Mouse (Mus musculus) neural tube, embryonic 12.5 days (tissue): ENCODE measurements at regions not wholly inside any gene's neighbourhood (a gene's known extent, or its start where the extent isn't known, plus 50 kb on each side); places are given as distances from the start of the nearest gene placed in this dataset.

Experiments used
- ATAC-seq: fragments of 200-750 bp; cut with Nextera tagmentation; 2 replicates; pipeline ENCODE4 v1.8.0; 2017; ENCODE audit warnings: low read depth, mild to moderate bottlenecking, moderate TSS enrichment, moderate library complexity; ENCODE audit not compliant: low FRiP score
- H3K27ac ChIP-seq: fragments of 300-500 bp; sonication (generic); 2 replicates; pipeline ENCODE4 v1.5.1; 2016
- H3K27me3 ChIP-seq: fragments of 300-500 bp; sonication (generic); replicated peaks from 2 replicates; pipeline ENCODE4 v1.6.1; 2016; ENCODE audit warnings: mild to moderate bottlenecking
- H3K36me3 ChIP-seq: fragments of 300-500 bp; sonication (generic); 2 replicates; pipeline ENCODE4 v1.6.1; 2016; ENCODE audit warnings: mild to moderate bottlenecking
- H3K4me1 ChIP-seq: fragments of 300-500 bp; sonication (generic); 2 replicates; pipeline ENCODE4 v1.6.1; 2016
- H3K4me2 ChIP-seq: fragments of 300-500 bp; sonication (generic); replicated peaks from 2 replicates; pipeline ENCODE4 v1.6.1; 2016; ENCODE audit warnings: mild to moderate bottlenecking
- H3K4me3 ChIP-seq: fragments of 300-500 bp; sonication (generic); 2 replicates; pipeline ENCODE4 v1.5.1; 2016
- H3K9ac ChIP-seq: fragments of 300-500 bp; sonication (generic); 2 replicates; pipeline ENCODE4 v1.6.1; 2016; ENCODE audit warnings: mild to moderate bottlenecking
- H3K9me3 ChIP-seq: fragments of 300-500 bp; sonication (generic); 2 replicates; pipeline ENCODE4 v1.6.1; 2016; ENCODE audit warnings: mild to moderate bottlenecking
- WGBS: fragments of 180-500 bp; shearing (Covaris S2); methylation state at CpG from one replicate; pipeline ENCODE4 v1.1.7; 2016; 5-methylcytosine and 5-hydroxymethylcytosine counted together

DNA sequence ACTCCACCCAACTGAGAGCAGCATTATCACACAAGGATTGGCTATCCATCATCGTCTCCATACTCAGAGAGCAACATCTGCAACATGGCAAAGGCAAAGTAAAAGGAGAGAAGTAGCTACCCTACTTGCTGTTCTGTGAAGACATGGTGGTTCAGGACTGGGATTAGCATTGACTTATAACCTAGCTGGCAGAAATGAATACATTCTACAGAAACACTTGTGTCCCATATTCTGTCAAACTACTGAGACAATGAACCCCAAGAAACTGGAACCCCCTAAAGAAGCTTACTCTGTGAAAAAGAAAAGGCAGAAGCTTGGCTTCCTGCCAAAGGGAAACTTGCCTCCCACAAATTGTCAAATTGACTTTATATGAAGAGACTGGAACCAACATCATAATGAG is 446.1 kb upstream of the Castor2 start:
- Histone ChIP-seq H3K4me2 (no peak overlapping the region), H3K27me3 (no peaks in the 10 kb centered on the region), H3K4me3 (no peak overlapping the region), H3K9me3 (no peaks in the 10 kb centered on the region; the same call in 1 of the 2 replicates), H3K27ac (no peak overlapping the region), H3K9ac (no peak overlapping the region), H3K36me3 (no peaks in the 10 kb centered on the region), H3K4me1 (no peaks in the 10 kb centered on the region)
- 88% methylated on average over 1 of the region's 1 CpGs for WGBS
- no peak for ATAC-seq

DNA sequence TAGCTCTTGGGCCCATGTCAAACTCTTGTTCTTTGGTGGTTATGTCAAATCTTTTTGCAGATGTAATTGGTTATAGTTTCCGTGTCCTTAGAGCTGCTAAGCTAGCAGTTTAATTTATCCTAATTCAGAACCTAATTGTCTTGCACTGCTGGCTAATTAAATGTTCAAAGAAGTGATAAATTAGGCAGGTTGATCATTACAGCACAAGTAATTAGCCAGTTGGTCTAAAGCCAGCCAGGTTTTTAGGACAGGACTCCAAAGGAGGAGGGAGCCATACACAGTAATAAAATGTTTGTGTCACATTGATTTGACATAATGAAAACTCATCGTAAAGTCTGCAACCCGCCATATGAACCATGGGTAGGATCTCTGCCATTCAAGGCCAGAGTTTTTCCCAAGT is 449.3 kb upstream of the Castor2 start:
- ATAC-seq, result no peak
- Histone ChIP-seq H3K4me3 (no peak overlapping the region), H3K4me1 (no peaks in the 10 kb centered on the region), H3K27ac (no peak overlapping the region), H3K27me3 (no peaks in the 10 kb centered on the region), H3K4me2 (no peak overlapping the region), H3K36me3 (no peaks in the 10 kb centered on the region), H3K9me3 (no peaks in the 10 kb centered on the region; the same call in 1 of the 2 replicates), H3K9ac (no peak overlapping the region)
- WGBS, result 68% methylated on average over 3 of the region's 3 CpGs

DNA sequence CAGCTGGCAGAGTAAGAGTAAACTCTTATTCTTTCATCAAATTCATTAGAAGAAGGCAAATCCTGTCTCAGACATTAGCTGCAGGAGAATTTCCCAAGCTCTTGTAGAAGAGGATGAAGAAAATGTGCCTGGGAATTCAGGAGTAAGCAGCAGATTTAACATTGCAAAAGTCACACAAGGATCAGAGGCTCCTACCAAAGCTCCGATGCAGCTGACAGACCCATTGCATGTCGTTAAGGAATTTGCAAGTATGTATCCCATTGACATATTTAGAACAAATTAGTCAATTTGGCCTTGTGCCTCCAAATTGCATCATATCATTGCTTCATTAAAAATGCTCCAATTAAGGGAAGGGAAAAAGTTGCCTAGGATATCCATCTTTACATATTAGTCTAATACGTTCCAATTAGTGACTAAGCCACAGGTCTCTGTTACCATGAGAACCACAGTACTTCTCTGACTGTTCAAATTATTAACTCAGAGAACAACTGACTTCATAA is 453.8 kb upstream of the Castor2 start:
- H3K4me1 ChIP-seq, result no peaks in the 10 kb centered on the region
- no peaks in the 10 kb centered on the region for H3K36me3 ChIP-seq
- WGBS, result 90% methylated on average over 3 of the region's 3 CpGs
- no peak for ATAC-seq
- no peak overlapping the region for H3K27ac ChIP-seq
- H3K4me3 ChIP-seq, result no peak overlapping the region
- no peak overlapping the region for H3K4me2 ChIP-seq
- no peaks in the 10 kb centered on the region for H3K27me3 ChIP-seq
- H3K9me3 ChIP-seq, result no peaks in the 10 kb centered on the region; the same call in 1 of the 2 replicates
- no peak overlapping the region for H3K9ac ChIP-seq

DNA sequence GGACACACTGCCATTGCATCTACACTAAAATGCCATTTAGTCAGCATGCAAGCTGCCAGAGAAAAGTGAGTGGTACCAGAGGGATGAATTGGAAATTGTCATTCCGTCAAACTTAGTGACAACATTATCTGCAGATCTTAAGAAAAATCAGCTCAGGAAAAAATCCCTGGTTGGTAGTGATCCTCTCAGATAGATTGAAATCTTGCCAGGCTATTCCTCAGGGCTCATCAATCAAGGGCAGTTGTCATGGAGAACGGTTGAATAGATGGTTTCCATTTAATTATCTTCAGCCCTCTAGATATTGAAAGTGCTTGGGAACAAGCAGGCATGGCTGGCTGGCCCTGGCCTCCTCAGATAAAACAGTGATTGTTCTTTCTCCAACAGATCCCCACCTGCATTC is 456.2 kb upstream of the Castor2 start:
- WGBS, result 63% methylated on average over 2 of the region's 2 CpGs
- H3K27ac ChIP-seq, result no peak overlapping the region
- H3K4me3 ChIP-seq, result no peak overlapping the region
- no peaks in the 10 kb centered on the region for H3K27me3 ChIP-seq
- H3K4me2 ChIP-seq, result no peak overlapping the region
- H3K4me1 ChIP-seq, result no peaks in the 10 kb centered on the region
- H3K36me3 ChIP-seq, result no peaks in the 10 kb centered on the region
- no peaks in the 10 kb centered on the region for H3K9me3 ChIP-seq
- no peak overlapping the region for H3K9ac ChIP-seq
- no peak for ATAC-seq

DNA sequence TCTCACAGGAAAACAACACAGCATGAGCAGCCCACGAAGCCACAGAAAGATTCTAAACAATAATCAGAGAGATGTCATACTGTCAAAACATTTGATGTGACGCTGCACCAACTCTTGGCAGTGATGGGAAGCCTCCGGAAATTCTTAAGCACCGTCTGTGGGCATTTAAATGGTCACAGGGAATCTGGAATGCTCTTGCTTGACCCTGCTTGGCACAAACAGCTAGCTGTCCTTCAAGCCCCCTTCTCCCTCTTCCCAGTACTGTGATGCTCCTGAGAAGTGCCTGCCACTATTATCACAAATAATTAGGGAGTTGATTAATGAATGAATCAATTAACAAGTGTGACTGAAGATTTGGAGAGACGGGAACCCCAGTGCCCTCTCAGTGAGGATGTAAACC is 465.0 kb upstream of the Castor2 start:
- no peak overlapping the region for H3K4me2 ChIP-seq
- no peaks in the 10 kb centered on the region for H3K9me3 ChIP-seq
- no peaks in the 10 kb centered on the region for H3K4me1 ChIP-seq
- H3K27me3 ChIP-seq, result no peaks in the 10 kb centered on the region
- no peak overlapping the region for H3K4me3 ChIP-seq
- H3K27ac ChIP-seq, result no peak overlapping the region
- no peaks in the 10 kb centered on the region for H3K36me3 ChIP-seq
- H3K9ac ChIP-seq, result no peak overlapping the region
- WGBS, result 65% methylated on average over 5 of the region's 5 CpGs
- no peak for ATAC-seq

DNA sequence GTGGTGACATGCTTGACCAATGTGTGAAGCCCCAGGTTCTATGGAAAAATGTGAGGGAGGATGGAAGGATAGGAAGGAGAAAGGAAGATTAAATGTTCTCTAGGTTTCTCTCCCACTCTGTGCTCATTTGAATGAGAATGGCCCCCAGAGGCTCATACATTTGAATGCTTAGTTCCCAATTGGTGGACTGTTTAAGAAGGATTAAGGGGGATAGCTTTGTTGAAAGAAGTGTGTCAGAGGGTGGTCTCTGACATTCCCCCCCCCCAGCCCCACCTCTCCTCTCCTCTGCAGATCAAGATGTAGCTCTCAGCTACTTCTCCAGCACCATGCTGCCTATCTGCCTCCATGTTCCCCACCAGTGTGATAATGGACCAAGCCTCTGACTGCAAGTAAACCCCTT is 467.7 kb upstream of the Castor2 start:
- Histone ChIP-seq H3K27me3 (no peaks in the 10 kb centered on the region), H3K27ac (no peak overlapping the region), H3K4me1 (no peaks in the 10 kb centered on the region), H3K9ac (no peak overlapping the region), H3K4me3 (no peak overlapping the region), H3K9me3 (no peaks in the 10 kb centered on the region), H3K4me2 (no peak overlapping the region), H3K36me3 (no peaks in the 10 kb centered on the region)
- no peak for ATAC-seq

DNA sequence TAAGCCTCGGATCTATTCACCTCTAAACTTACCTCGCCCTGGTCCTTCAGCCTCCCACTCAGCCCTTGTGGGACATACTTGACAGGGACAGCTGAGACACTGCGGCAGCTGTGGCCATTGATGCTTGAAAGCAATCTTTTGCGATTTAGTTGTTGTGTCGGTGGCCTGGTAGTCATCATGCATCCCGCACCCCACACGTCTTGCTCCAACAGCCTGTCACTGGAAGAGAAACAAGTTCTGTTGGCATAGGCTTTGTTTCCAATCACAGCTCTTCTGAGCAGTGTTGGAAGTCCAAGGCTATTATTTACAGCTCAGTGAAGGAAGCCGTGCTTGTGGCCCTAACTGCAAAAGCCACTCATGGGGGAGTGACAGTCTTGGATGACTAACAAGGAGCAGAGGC is 480.2 kb upstream of the Castor2 start:
- Histone ChIP-seq H3K27ac (no peak overlapping the region), H3K9ac (no peak overlapping the region), H3K4me3 (no peak overlapping the region), H3K4me2 (no peak overlapping the region), H3K4me1 (no peaks in the 10 kb centered on the region), H3K9me3 (no peaks in the 10 kb centered on the region), H3K27me3 (no peaks in the 10 kb centered on the region), H3K36me3 (no peaks in the 10 kb centered on the region)
- ATAC-seq, result no peak
- WGBS, result 81% methylated on average over 8 of the region's 8 CpGs

DNA sequence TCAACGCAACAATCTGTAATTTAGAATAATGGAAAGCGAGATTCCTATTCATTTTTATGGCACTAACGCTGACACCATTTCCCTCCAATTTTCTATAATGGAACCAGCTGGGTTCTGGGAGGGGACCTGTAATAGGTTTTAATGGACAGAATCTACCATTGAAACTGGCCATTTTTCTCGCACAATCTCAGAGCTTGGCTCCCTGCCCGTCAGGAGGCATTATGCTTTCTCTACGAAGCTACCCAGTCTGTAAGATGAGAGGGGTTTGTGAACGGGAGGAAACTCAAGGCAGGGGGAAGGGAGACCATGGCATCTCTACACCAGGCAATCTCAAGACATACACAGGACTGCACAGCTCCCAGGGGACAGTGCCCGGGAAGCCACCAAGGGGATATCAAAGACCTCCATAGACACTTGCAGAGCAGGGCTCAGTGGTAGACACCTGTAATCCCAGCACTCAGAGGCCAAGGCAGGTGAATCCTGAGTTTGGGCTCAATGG is 498.2 kb upstream of the Castor2 start:
- Histone ChIP-seq H3K4me3 (no peak overlapping the region), H3K27ac (no peak overlapping the region), H3K9ac (no peak overlapping the region), H3K36me3 (no peaks in the 10 kb centered on the region), H3K4me1 (no peaks in the 10 kb centered on the region), H3K9me3 (0 out of 2 replicates have a peak, but pooled peaks cover 3% of the 10 kb centered on the region), H3K4me2 (no peak overlapping the region), H3K27me3 (no peaks in the 10 kb centered on the region)
- WGBS, result 69% methylated on average over 8 of the region's 8 CpGs
- no peak for ATAC-seq

DNA sequence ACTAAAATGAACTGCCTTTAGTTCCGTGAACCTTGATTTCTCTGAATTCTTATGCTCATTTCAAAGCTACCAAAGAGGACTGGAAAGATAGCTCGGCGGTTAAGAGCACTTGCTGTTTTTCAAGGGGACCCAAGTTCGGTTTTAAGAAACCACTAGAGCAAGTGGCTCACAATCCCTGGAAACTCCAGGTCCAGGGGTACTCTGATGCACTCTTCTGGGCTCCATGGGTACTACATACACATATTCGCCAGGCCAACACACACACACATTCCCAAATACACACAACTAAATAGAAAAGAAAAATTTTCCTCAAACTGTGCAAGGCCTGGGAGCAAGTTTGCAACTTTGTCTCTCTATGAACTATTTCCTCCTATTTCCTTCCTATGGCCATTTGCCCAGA is 498.9 kb upstream of the Castor2 start:
- WGBS, result 54% methylated on average over 5 of the region's 5 CpGs
- no peak for ATAC-seq
- H3K36me3 ChIP-seq, result no peaks in the 10 kb centered on the region

DNA sequence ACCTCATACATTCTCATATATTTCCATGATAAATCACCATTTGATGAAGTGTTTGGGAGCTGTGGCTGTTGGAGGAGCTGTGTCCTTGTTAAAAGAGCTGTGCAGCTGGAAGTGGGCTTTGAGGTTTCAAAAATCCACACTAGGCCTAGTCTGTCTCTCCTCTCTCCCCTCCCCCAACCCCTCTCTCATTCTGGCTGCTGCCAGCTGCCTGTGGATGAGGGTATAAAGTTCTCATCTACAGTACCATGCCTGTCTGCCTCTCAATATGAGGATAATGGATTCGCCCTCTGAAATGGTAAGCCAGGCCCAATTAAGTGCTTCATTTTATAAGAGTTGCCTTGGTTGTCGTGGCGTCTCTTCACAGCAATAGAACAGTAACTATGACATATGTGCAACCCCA is 501.4 kb upstream of the Castor2 start:
- H3K36me3 ChIP-seq, result no peaks in the 10 kb centered on the region
- H3K27me3 ChIP-seq, result no peaks in the 10 kb centered on the region
- no peaks in the 10 kb centered on the region for H3K4me1 ChIP-seq
- no peak overlapping the region for H3K27ac ChIP-seq
- H3K9me3 ChIP-seq, result 0 out of 2 replicates have a peak, but pooled peaks cover 3% of the 10 kb centered on the region
- no peak for ATAC-seq
- no peak overlapping the region for H3K9ac ChIP-seq
- no peak overlapping the region for H3K4me2 ChIP-seq
- no peak overlapping the region for H3K4me3 ChIP-seq
- WGBS, result 46% methylated on average over 3 of the region's 3 CpGs

More for the DNA sequence above, 498.9 kb upstream of the Castor2 start:
- H3K4me3 ChIP-seq, result no peak overlapping the region
- no peak overlapping the region for H3K27ac ChIP-seq
- H3K4me2 ChIP-seq, result no peak overlapping the region
- no peak overlapping the region for H3K9ac ChIP-seq
- 0 out of 2 replicates have a peak, but pooled peaks cover 3% of the 10 kb centered on the region for H3K9me3 ChIP-seq
- H3K27me3 ChIP-seq, result no peaks in the 10 kb centered on the region
- H3K4me1 ChIP-seq, result no peaks in the 10 kb centered on the region

DNA sequence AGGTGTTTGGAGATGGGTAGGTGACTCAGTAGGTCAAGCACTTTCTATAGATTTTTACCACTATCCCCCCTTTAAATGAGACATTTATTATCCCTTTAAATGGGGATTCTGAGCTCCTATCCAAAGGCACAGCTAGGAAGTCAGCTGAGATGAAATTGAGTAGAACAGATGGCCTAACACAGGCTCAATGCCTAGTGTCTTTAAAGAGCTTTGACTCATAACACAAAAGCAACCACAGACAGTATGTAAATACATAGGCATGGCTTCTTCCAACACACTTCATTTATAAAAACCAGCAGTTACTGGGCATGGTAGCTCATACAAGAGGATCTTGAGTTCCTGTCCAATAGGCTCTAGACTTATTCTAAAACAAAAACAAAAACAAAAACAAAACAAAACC is 513.0 kb upstream of the Castor2 start:
- H3K27me3 ChIP-seq, result no peaks in the 10 kb centered on the region
- no peak for ATAC-seq
- no peaks in the 10 kb centered on the region for H3K9me3 ChIP-seq
- no peaks in the 10 kb centered on the region for H3K4me1 ChIP-seq
- H3K36me3 ChIP-seq, result no peaks in the 10 kb centered on the region
- no peak overlapping the region for H3K4me2 ChIP-seq
- no peak overlapping the region for H3K4me3 ChIP-seq
- no peak overlapping the region for H3K27ac ChIP-seq
- H3K9ac ChIP-seq, result no peak overlapping the region

DNA sequence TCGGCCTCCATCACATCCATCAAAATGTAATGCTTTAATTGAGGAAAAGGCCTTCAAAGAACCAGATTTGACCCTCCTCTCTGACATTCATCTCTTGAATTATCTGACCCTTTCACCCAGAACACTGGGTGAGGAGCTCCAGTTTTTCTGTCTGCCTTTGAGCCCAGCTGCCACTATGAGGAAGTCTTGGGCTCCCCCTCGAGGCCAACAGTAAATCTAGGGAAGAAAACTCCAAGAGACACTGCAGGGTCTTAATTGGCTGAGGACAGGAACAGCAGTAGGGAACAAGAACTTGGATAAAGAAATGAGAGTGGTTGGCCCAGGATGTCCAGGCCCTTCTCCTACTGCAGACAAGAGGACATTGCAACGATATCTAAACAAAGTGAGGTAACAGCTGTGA is 514.3 kb upstream of the Castor2 start:
- Histone ChIP-seq H3K4me2 (no peak overlapping the region), H3K4me3 (no peak overlapping the region), H3K27ac (no peak overlapping the region), H3K9me3 (no peaks in the 10 kb centered on the region), H3K9ac (no peak overlapping the region), H3K27me3 (no peaks in the 10 kb centered on the region), H3K36me3 (no peaks in the 10 kb centered on the region), H3K4me1 (no peaks in the 10 kb centered on the region)
- WGBS, result 29% methylated on average over 3 of the region's 3 CpGs
- no peak for ATAC-seq

DNA sequence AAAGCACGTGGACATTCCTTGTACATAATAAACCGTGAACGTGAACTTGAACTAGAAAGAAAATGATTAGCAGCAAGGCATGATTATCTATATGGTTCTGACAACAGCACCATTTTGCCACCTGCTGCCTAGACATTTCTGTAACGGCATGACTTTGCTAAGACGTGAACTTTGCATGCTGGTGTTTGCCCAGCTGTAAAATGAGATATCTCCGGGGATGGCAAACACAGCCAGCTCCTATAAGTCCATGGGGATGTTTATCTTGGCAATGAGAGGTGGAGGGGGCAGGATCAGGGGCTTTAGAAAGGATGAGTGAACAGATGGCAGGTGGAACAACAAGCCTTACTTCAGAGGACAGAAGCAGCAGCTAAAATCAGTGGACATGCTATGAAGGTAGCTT is 522.9 kb upstream of the Castor2 start:
- Histone ChIP-seq H3K27ac (no peak overlapping the region), H3K9ac (no peak overlapping the region), H3K4me1 (0 out of 2 replicates have a peak, but pooled peaks cover 3% of the 10 kb centered on the region), H3K36me3 (no peaks in the 10 kb centered on the region), H3K4me3 (no peak overlapping the region), H3K9me3 (no peaks in the 10 kb centered on the region), H3K27me3 (no peaks in the 10 kb centered on the region), H3K4me2 (no peak overlapping the region)
- no peak for ATAC-seq
- WGBS, result 72% methylated on average over 6 of the region's 6 CpGs
